Mouse (Mus musculus): ENCODE data around the gene Ino80e. TPM values are rescaled to one million over a fixed set of nuclear protein-coding genes. Genes with fewer than 3 reads are reported as not detected.

Gene Ino80e
- polyA plus RNA-seq, 1 experiment from 2014 or later = 105 TPM

- no peaks in the 10 kb centered on the region for H3K9me3 ChIP-seq (replicated peaks)
- peaks cover 34% of the 10 kb centered on the region for H3K4me1 ChIP-seq
- WGBS = 8% methylated on average over 9 of the region's 9 CpGs
- H3K27me3 ChIP-seq (ENCODE audit: low read depth, poor library complexity, severe bottlenecking) = peaks cover 38% of the 10 kb centered on the region
- DNase-seq (ENCODE audit: low spot score) = no peak
- H3K27ac ChIP-seq (replicated peaks) = peak overlapping the region; percentile 83
- no peaks in the 10 kb centered on the region for H3K36me3 ChIP-seq
- peak overlapping the region; percentile 63 for H3K4me3 ChIP-seq
Measured at GRCm38 (mm10) chr7:126822741-126823140, 39.4 kb downstream of the Ino80e start.

GRCm38 (mm10) chr7:126821835-126822511 is 40.2 kb downstream of the Ino80e start:
- Histone ChIP-seq H3K27me3 (ENCODE audit: low read depth, poor library complexity, severe bottlenecking) (peaks cover 38% of the 10 kb centered on the region), H3K36me3 (no peaks in the 10 kb centered on the region), H3K4me1 (peaks cover 34% of the 10 kb centered on the region), H3K4me3 (peak overlapping the region; percentile 63), H3K27ac (replicated peaks) (peak overlapping the region; percentile 83; the same call in 1 of the 2 replicates), H3K9me3 (replicated peaks) (no peaks in the 10 kb centered on the region)
- DNase-seq (ENCODE audit: low spot score) = peak; percentile 86
- 24% methylated on average over 7 of the region's 7 CpGs for WGBS

GRCm38 (mm10) chr7:126818818-126819217 is 43.4 kb downstream of the Ino80e start:
- DNase-seq (ENCODE audit: low spot score) = no peak
- Histone ChIP-seq H3K27me3 (ENCODE audit: low read depth, poor library complexity, severe bottlenecking) (peaks cover 21% of the 10 kb centered on the region), H3K36me3 (no peaks in the 10 kb centered on the region), H3K27ac (replicated peaks) (no peak overlapping the region), H3K9me3 (replicated peaks) (no peaks in the 10 kb centered on the region), H3K4me3 (no peak overlapping the region), H3K4me1 (peaks cover 23% of the 10 kb centered on the region)
- WGBS = 39% methylated on average over 1 of the region's 1 CpGs

GRCm38 (mm10) chr7:126817595-126817994 is 44.6 kb downstream of the Ino80e start:
- Histone ChIP-seq H3K4me3 (no peak overlapping the region), H3K27me3 (ENCODE audit: low read depth, poor library complexity, severe bottlenecking) (peaks cover 9% of the 10 kb centered on the region), H3K27ac (replicated peaks) (no peak overlapping the region), H3K9me3 (replicated peaks) (no peaks in the 10 kb centered on the region), H3K36me3 (no peaks in the 10 kb centered on the region), H3K4me1 (peaks cover 11% of the 10 kb centered on the region)
- DNase-seq (ENCODE audit: low spot score) = no peak
- 88% methylated on average over 7 of the region's 7 CpGs for WGBS

- 93% methylated on average over 8 of the region's 8 CpGs for WGBS
- H3K36me3 ChIP-seq = no peaks in the 10 kb centered on the region
- no peaks in the 10 kb centered on the region for H3K9me3 ChIP-seq (replicated peaks)
- no peak overlapping the region for H3K4me3 ChIP-seq
- no peaks in the 10 kb centered on the region for H3K27me3 ChIP-seq (ENCODE audit: low read depth, poor library complexity, severe bottlenecking)
- 0 out of 2 replicates have a peak, but pooled peaks cover 2% of the 10 kb centered on the region for H3K4me1 ChIP-seq
- no peak overlapping the region for H3K27ac ChIP-seq (replicated peaks)
- DNase-seq (ENCODE audit: low spot score) = no peak
Measured at GRCm38 (mm10) chr7:126816494-126816893, 45.7 kb downstream of the Ino80e start.

GRCm38 (mm10) chr7:126815726-126816222 is 46.4 kb downstream of the Ino80e start:
- Histone ChIP-seq H3K4me3 (no peak overlapping the region), H3K27me3 (ENCODE audit: low read depth, poor library complexity, severe bottlenecking) (no peaks in the 10 kb centered on the region), H3K4me1 (0 out of 2 replicates have a peak, but pooled peaks cover 2% of the 10 kb centered on the region), H3K36me3 (no peaks in the 10 kb centered on the region), H3K9me3 (replicated peaks) (no peaks in the 10 kb centered on the region), H3K27ac (replicated peaks) (no peak overlapping the region)
- no peak for DNase-seq (ENCODE audit: low spot score)
- 68% methylated on average over 8 of the region's 8 CpGs for WGBS

- peak overlapping the region; percentile 71 for H3K4me3 ChIP-seq
- no peak for DNase-seq (ENCODE audit: low spot score)
- peak overlapping the region; percentile 94 for H3K27ac ChIP-seq (replicated peaks)
Measured at GRCm38 (mm10) chr7:126809723-126810369, 52.3 kb downstream of the Ino80e start.

GRCm38 (mm10) chr7:126808703-126809455 is 53.3 kb downstream of the Ino80e start:
- peak overlapping the region; percentile 71 for H3K4me3 ChIP-seq
- DNase-seq (ENCODE audit: low spot score) = peak; percentile 91
- no peaks in the 10 kb centered on the region for H3K9me3 ChIP-seq (replicated peaks)
- peaks cover 30% of the 10 kb centered on the region for H3K4me1 ChIP-seq
- under 1% methylated on average over 43 of the region's 43 CpGs for WGBS
- no peaks in the 10 kb centered on the region for H3K27me3 ChIP-seq (ENCODE audit: low read depth, poor library complexity, severe bottlenecking)
- peak overlapping the region; percentile 94 for H3K27ac ChIP-seq (replicated peaks)
- H3K36me3 ChIP-seq = peaks cover 37% of the 10 kb centered on the region

More at GRCm38 (mm10) chr7:126809723-126810369, 52.3 kb downstream of the Ino80e start:
- H3K9me3 ChIP-seq (replicated peaks) = no peaks in the 10 kb centered on the region
- 70% methylated on average over 5 of the region's 5 CpGs for WGBS
- H3K36me3 ChIP-seq = peaks cover 28% of the 10 kb centered on the region
- H3K4me1 ChIP-seq = peaks cover 31% of the 10 kb centered on the region
- H3K27me3 ChIP-seq (ENCODE audit: low read depth, poor library complexity, severe bottlenecking) = no peaks in the 10 kb centered on the region

- Histone ChIP-seq H3K4me1 (peaks cover 29% of the 10 kb centered on the region), H3K27me3 (ENCODE audit: low read depth, poor library complexity, severe bottlenecking) (no peaks in the 10 kb centered on the region), H3K4me3 (peak overlapping the region; percentile 71), H3K27ac (replicated peaks) (peak overlapping the region; percentile 94), H3K9me3 (replicated peaks) (no peaks in the 10 kb centered on the region), H3K36me3 (peaks cover 52% of the 10 kb centered on the region)
- 85% methylated on average over 4 of the region's 4 CpGs for WGBS
- no peak for DNase-seq (ENCODE audit: low spot score)
Measured at GRCm38 (mm10) chr7:126807405-126807804, 54.8 kb downstream of the Ino80e start.

GRCm38 (mm10) chr7:126806956-126807355 is 55.2 kb downstream of the Ino80e start:
- Histone ChIP-seq H3K4me1 (peaks cover 29% of the 10 kb centered on the region), H3K36me3 (peaks cover 56% of the 10 kb centered on the region), H3K9me3 (replicated peaks) (no peaks in the 10 kb centered on the region), H3K27me3 (ENCODE audit: low read depth, poor library complexity, severe bottlenecking) (no peaks in the 10 kb centered on the region), H3K4me3 (peak overlapping the region; percentile 71; the same call in 1 of the 2 replicates), H3K27ac (replicated peaks) (no peak overlapping the region)
- DNase-seq (ENCODE audit: low spot score) = no peak
- 92% methylated on average over 6 of the region's 6 CpGs for WGBS

- H3K27ac ChIP-seq (replicated peaks) = no peak overlapping the region
- peaks cover 70% of the 10 kb centered on the region for H3K36me3 ChIP-seq
- H3K4me1 ChIP-seq = peaks cover 36% of the 10 kb centered on the region
- H3K27me3 ChIP-seq (ENCODE audit: low read depth, poor library complexity, severe bottlenecking) = no peaks in the 10 kb centered on the region
- H3K4me3 ChIP-seq = no peak overlapping the region
- no peak for DNase-seq (ENCODE audit: low spot score)
- H3K9me3 ChIP-seq (replicated peaks) = no peaks in the 10 kb centered on the region
Measured at GRCm38 (mm10) chr7:126803751-126804150, 58.4 kb downstream of the Ino80e start.

GRCm38 (mm10) chr7:126803181-126803580 is 59.0 kb downstream of the Ino80e start:
- H3K27me3 ChIP-seq (ENCODE audit: low read depth, poor library complexity, severe bottlenecking) = no peaks in the 10 kb centered on the region
- H3K4me1 ChIP-seq = peaks cover 33% of the 10 kb centered on the region
- no peak for DNase-seq (ENCODE audit: low spot score)
- H3K27ac ChIP-seq (replicated peaks) = no peak overlapping the region
- WGBS = 93% methylated on average over 6 of the region's 6 CpGs
- H3K36me3 ChIP-seq = peaks cover 70% of the 10 kb centered on the region
- no peak overlapping the region for H3K4me3 ChIP-seq
- no peaks in the 10 kb centered on the region for H3K9me3 ChIP-seq (replicated peaks)
